Mouse (Mus musculus) hindbrain, embryonic 10.5 days (tissue): ENCODE data around the gene Rab1a. TPM values are rescaled to one million over a fixed set of nuclear protein-coding genes. Genes with fewer than 3 reads are reported as not detected.

Source experiments
- DNase-seq: peaks from one replicate; pipeline ENCODE4 v3.0.0-alpha.2; 2017; ENCODE audit warnings: low spot score
- H3K27ac ChIP-seq: fragments of 300-500 bp; sonication (generic); 2 replicates; pipeline ENCODE4 v1.5.1; 2016; ENCODE audit warnings: mild to moderate bottlenecking, moderate library complexity
- H3K27me3 ChIP-seq: fragments of 300-500 bp; sonication (generic); 2 replicates; pipeline ENCODE4 v1.6.1; 2016; ENCODE audit warnings: mild to moderate bottlenecking; ENCODE audit not compliant: poor library complexity, insufficient read depth, severe bottlenecking
- H3K36me3 ChIP-seq: fragments of 300-500 bp; sonication (generic); 2 replicates; pipeline ENCODE4 v1.6.1; 2016; ENCODE audit warnings: mild to moderate bottlenecking, moderate library complexity
- H3K4me1 ChIP-seq: fragments of 300-500 bp; sonication (generic); replicated peaks from 2 replicates; pipeline ENCODE4 v1.6.1; 2016; ENCODE audit warnings: mild to moderate bottlenecking
- H3K4me3 ChIP-seq: fragments of 300-500 bp; sonication (generic); 2 replicates; pipeline ENCODE4 v1.5.1; 2016; ENCODE audit warnings: mild to moderate bottlenecking, moderate library complexity
- H3K9me3 ChIP-seq: fragments of 300-500 bp; sonication (generic); 2 replicates; pipeline ENCODE4 v1.6.1; 2016; ENCODE audit warnings: mild to moderate bottlenecking, moderate library complexity
- WGBS: fragments of 180-500 bp; shearing (Covaris S2); methylation state at CpG from one replicate; pipeline ENCODE4 v1.1.7; 2016; 5-methylcytosine and 5-hydroxymethylcytosine counted together
- polyA plus RNA-seq: library from polyadenylated mRNA; unstranded; fragments of >200 nt; fragmentation: Nextera tagmentation; extraction: Ambion mirVana; gene quantifications from 2 replicates; pipeline ENCODE4 v1.2.1, GENCODE M21; 2016

The Rab1a gene
- polyA plus RNA-seq, 1 experiment from 2014 or later, result 208 TPM

- no peaks in the 10 kb centered on the region for H3K36me3 ChIP-seq
- no peak for DNase-seq
- WGBS, result 58% methylated on average over 8 of the region's 8 CpGs
Measured at GRCm38 (mm10) chr11:20262628-20263380, 61.6 kb downstream of the Rab1a start.

GRCm38 (mm10) chr11:20269885-20270284, 68.7 kb downstream of the Rab1a start:
- DNase-seq, result no peak
- H3K36me3 ChIP-seq, result no peaks in the 10 kb centered on the region
- H3K27ac ChIP-seq, result no peak overlapping the region
- H3K4me1 ChIP-seq, result peaks cover 3% of the 10 kb centered on the region; the same call in 1 of the 2 replicates
- H3K9me3 ChIP-seq, result no peaks in the 10 kb centered on the region
- no peak overlapping the region for H3K4me3 ChIP-seq
- 90% methylated on average over 6 of the region's 6 CpGs for WGBS
- H3K27me3 ChIP-seq, result no peaks in the 10 kb centered on the region

More at GRCm38 (mm10) chr11:20262628-20263380, 61.6 kb downstream of the Rab1a start:
- no peaks in the 10 kb centered on the region for H3K9me3 ChIP-seq
- H3K27ac ChIP-seq, result no peak overlapping the region
- no peak overlapping the region for H3K4me3 ChIP-seq
- no peaks in the 10 kb centered on the region for H3K4me1 ChIP-seq
- no peaks in the 10 kb centered on the region for H3K27me3 ChIP-seq

- H3K27me3 ChIP-seq, result no peaks in the 10 kb centered on the region
- WGBS, result 68% methylated on average over 2 of the region's 2 CpGs
- peaks cover 3% of the 10 kb centered on the region; the same call in 1 of the 2 replicates for H3K4me1 ChIP-seq
- no peak for DNase-seq
- H3K9me3 ChIP-seq, result no peaks in the 10 kb centered on the region
- H3K4me3 ChIP-seq, result no peak overlapping the region
- H3K36me3 ChIP-seq, result no peaks in the 10 kb centered on the region
- H3K27ac ChIP-seq, result no peak overlapping the region
Measured at GRCm38 (mm10) chr11:20275974-20276373, 74.7 kb downstream of the Rab1a start.

Other genes starting within 250 kb of the Rab1a start
- gene Actr2, start 88.5 kb upstream of the Rab1a start, polyA plus RNA-seq, result 104 and 111 TPM in 2 replicates
- gene Cep68, start 48.0 kb downstream of the Rab1a start, polyA plus RNA-seq, result 34.1 and 39.3 TPM in 2 replicates
- 15.3 and 15.7 TPM in 2 replicates for gene Slc1a4, start 131.3 kb downstream of the Rab1a start, polyA plus RNA-seq